Mouse (Mus musculus) kidney, postnatal 0 days (tissue): ENCODE results near the gene Ndufa12. TPM values are rescaled to one million over a fixed set of nuclear protein-coding genes. Genes with fewer than 3 reads are reported as not detected.

Experiments
- ATAC-seq: fragments of 200-750 bp; cut with Nextera tagmentation; replicated peaks from 2 replicates; pipeline ENCODE4 v1.8.0; 2017; ENCODE audit warnings: low read depth, moderate number of reproducible peaks, moderate TSS enrichment, moderate library complexity; ENCODE audit not compliant: low FRiP score
- DNase-seq: peaks from one replicate; pipeline ENCODE4 v3.0.0-alpha.2; 2016; ENCODE audit warnings: low spot score
- H3K27ac ChIP-seq: fragments of 300-500 bp; sonication (generic); 2 replicates; pipeline ENCODE4 v1.5.1; 2014; ENCODE audit warnings: mild to moderate bottlenecking
- H3K27me3 ChIP-seq: fragments of 300-500 bp; sonication (generic); 2 replicates; pipeline ENCODE4 v1.6.1; 2014; ENCODE audit warnings: low read length, mixed read lengths; ENCODE audit not compliant: insufficient read depth
- H3K36me3 ChIP-seq: fragments of 300-500 bp; sonication (generic); 2 replicates; pipeline ENCODE4 v1.6.1; 2014; ENCODE audit warnings: low read length, mixed read lengths; ENCODE audit not compliant: insufficient read depth
- H3K4me1 ChIP-seq: fragments of 300-500 bp; sonication (generic); replicated peaks from 2 replicates; pipeline ENCODE4 v1.6.1; 2014; ENCODE audit warnings: antibody characterized with exemption, low read length, mixed read lengths; ENCODE audit not compliant: insufficient read depth
- H3K4me2 ChIP-seq: fragments of 300-500 bp; sonication (generic); 2 replicates; pipeline ENCODE4 v1.6.1; 2014; ENCODE audit warnings: mild to moderate bottlenecking, low read length, moderate library complexity, mixed read lengths
- H3K4me3 ChIP-seq: fragments of 300-500 bp; sonication (generic); replicated peaks from 2 replicates; pipeline ENCODE4 v1.5.1; 2014; ENCODE audit warnings: low read depth, low read length
- H3K9ac ChIP-seq: fragments of 300-500 bp; sonication (generic); 2 replicates; pipeline ENCODE4 v1.6.1; 2014; ENCODE audit warnings: low read depth, low read length
- H3K9me3 ChIP-seq: fragments of 300-500 bp; sonication (generic); replicated peaks from 2 replicates; pipeline ENCODE4 v1.6.1; 2016; ENCODE audit warnings: low read length, inconsistent platforms, mixed read lengths
- CTCF ChIP-seq: IDR thresholded peaks from 2 replicates; pipeline ENCODE4 v1.5.1; 2016; ENCODE audit warnings: antibody characterized with exemption, low read depth, mild to moderate bottlenecking, moderate library complexity
- WGBS: fragments of 180-500 bp; shearing (Covaris S2); extraction: QIAGEN DNeasy Blood & Tissue Kit; methylation state at CpG from one replicate; pipeline ENCODE4 v1.1.7; 2014; 5-methylcytosine and 5-hydroxymethylcytosine counted together
- polyA plus RNA-seq: library from polyadenylated mRNA; unstranded; fragments of >200 nt; fragmentation: Nextera tagmentation; extraction: Ambion mirVana; gene quantifications from 2 replicates; pipeline ENCODE4 v1.2.1, GENCODE M21; 2015

Gene Ndufa12
- polyA plus RNA-seq, 1 experiment from 2014 or later, result 752 TPM

GRCm38 (mm10) chr10:94225026-94225750, 26.7 kb downstream of the Ndufa12 start:
- DNase-seq (peak; percentile 56), ATAC-seq (no peak)
- WGBS, result 82% methylated on average over 6 of the region's 6 CpGs
- Histone ChIP-seq H3K4me1 (no peaks in the 10 kb centered on the region), H3K4me2 (no peak overlapping the region), H3K4me3 (no peak overlapping the region), H3K9me3 (no peaks in the 10 kb centered on the region), H3K9ac (no peak overlapping the region), H3K27me3 (no peaks in the 10 kb centered on the region), H3K36me3 (no peaks in the 10 kb centered on the region), H3K27ac (no peak overlapping the region)
- TF ChIP-seq CTCF, result peak; percentile 62

- ATAC-seq (no peak), DNase-seq (no peak)
- TF ChIP-seq CTCF, result no peak
- Histone ChIP-seq H3K36me3 (no peaks in the 10 kb centered on the region), H3K4me2 (no peak overlapping the region), H3K9me3 (no peaks in the 10 kb centered on the region), H3K27me3 (no peaks in the 10 kb centered on the region), H3K4me3 (no peak overlapping the region), H3K27ac (no peak overlapping the region), H3K4me1 (no peaks in the 10 kb centered on the region), H3K9ac (no peak overlapping the region)
- 38% methylated on average over 19 of the region's 19 CpGs for WGBS
Measured at GRCm38 (mm10) chr10:94230172-94230981, 31.9 kb downstream of the Ndufa12 start.

- Histone ChIP-seq H3K9ac (no peak overlapping the region), H3K36me3 (no peaks in the 10 kb centered on the region), H3K4me3 (no peak overlapping the region), H3K4me1 (no peaks in the 10 kb centered on the region), H3K27ac (no peak overlapping the region), H3K9me3 (no peaks in the 10 kb centered on the region), H3K27me3 (no peaks in the 10 kb centered on the region), H3K4me2 (no peak overlapping the region)
- ATAC-seq, result no peak
- no peak for DNase-seq
- TF ChIP-seq CTCF, result no peak
- WGBS, result 77% methylated on average over 6 of the region's 6 CpGs
Measured at GRCm38 (mm10) chr10:94231025-94231424, 32.5 kb downstream of the Ndufa12 start.

- no peak overlapping the region for H3K4me3 ChIP-seq
- no peaks in the 10 kb centered on the region for H3K4me1 ChIP-seq
- no peak for TF ChIP-seq CTCF
- no peak overlapping the region for H3K9ac ChIP-seq
- 17% methylated on average over 4 of the region's 4 CpGs for WGBS
- ATAC-seq, result no peak
- DNase-seq, result no peak
- H3K36me3 ChIP-seq, result no peaks in the 10 kb centered on the region
- no peak overlapping the region for H3K4me2 ChIP-seq
- H3K9me3 ChIP-seq, result no peaks in the 10 kb centered on the region
- H3K27ac ChIP-seq, result no peak overlapping the region
- no peaks in the 10 kb centered on the region for H3K27me3 ChIP-seq
Measured at GRCm38 (mm10) chr10:94235200-94235599, 36.7 kb downstream of the Ndufa12 start.

GRCm38 (mm10) chr10:94241346-94241745, 42.8 kb downstream of the Ndufa12 start:
- no peak overlapping the region for H3K4me3 ChIP-seq
- no peak overlapping the region for H3K4me2 ChIP-seq
- H3K27ac ChIP-seq, result no peak overlapping the region
- no peak for DNase-seq
- no peak for TF ChIP-seq CTCF
- no peaks in the 10 kb centered on the region for H3K36me3 ChIP-seq
- H3K4me1 ChIP-seq, result no peaks in the 10 kb centered on the region
- no peaks in the 10 kb centered on the region for H3K9me3 ChIP-seq
- ATAC-seq, result no peak
- no peak overlapping the region for H3K9ac ChIP-seq
- 71% methylated on average over 2 of the region's 2 CpGs for WGBS
- H3K27me3 ChIP-seq, result no peaks in the 10 kb centered on the region

- H3K27ac ChIP-seq, result no peak overlapping the region
- H3K36me3 ChIP-seq, result no peaks in the 10 kb centered on the region
- no peaks in the 10 kb centered on the region for H3K27me3 ChIP-seq
- H3K4me1 ChIP-seq, result 0 out of 2 replicates have a peak, but pooled peaks cover 5% of the 10 kb centered on the region
- no peaks in the 10 kb centered on the region for H3K9me3 ChIP-seq
- no peak for TF ChIP-seq CTCF
- H3K4me3 ChIP-seq, result no peak overlapping the region
- no peak for DNase-seq
- H3K9ac ChIP-seq, result no peak overlapping the region
- ATAC-seq, result no peak
- no peak overlapping the region for H3K4me2 ChIP-seq
- WGBS, result 69% methylated on average over 7 of the region's 7 CpGs
Measured at GRCm38 (mm10) chr10:94247748-94248349, 49.3 kb downstream of the Ndufa12 start.
